Mouse (Mus musculus) B cell, adult (primary cell): ENCODE results near the gene Trim33. TPM values are rescaled to one million over a fixed set of nuclear protein-coding genes. Genes with fewer than 3 reads are reported as not detected.

ENCODE experiments used
- total RNA-seq: library from RNA; stranded (reverse); gene quantifications from 4 replicates; pipeline ENCODE4 v1.2.4, GENCODE M21; 2023; ENCODE audit not compliant: inconsistent age

The Trim33 gene
- total RNA-seq, result 66.7 to 73.5 TPM (median 69.9 TPM) in 4 replicates

GRCm38 (mm10) chr3:103279182-103280149 lies at the start of gene Trim33:
Trim33 (plus strand) TSS chr3:103279293.

Other genes with a start within 250 kb of the Trim33 start
- gene Nras, start 221.0 kb upstream of the Trim33 start, total RNA-seq, result 98.2 to 110 TPM (median 106 TPM) in 4 replicates
- 0.30 to 1.1 TPM (median 0.73 TPM) in 4 replicates for gene Ampd1, start 205.3 kb upstream of the Trim33 start, total RNA-seq
- gene Dennd2c, start 176.7 kb upstream of the Trim33 start, total RNA-seq, result 0.15 to 0.24 TPM (median 0.22 TPM) in 3 of 4 replicates, not detected in the other
- 89.2 to 109 TPM (median 106 TPM) in 4 replicates for gene Bcas2, start 107.6 kb upstream of the Trim33 start, total RNA-seq